Mouse (Mus musculus) urinary bladder, adult 18-20 months (tissue): Measurements from ENCODE around the gene Vmn1r199.
"Not testable (repeated sequence)": the region's sequence is repeated elsewhere in the genome, so short reads cannot be mapped to it uniquely, and the experiment has no call there.

ENCODE experiments used
- DNase-seq, 2 experiments: peaks; one replicate each; pipeline ENCODE4 v3.0.0; 2022; ENCODE audit warnings: low spot score in 2 of 2, mixed read lengths in 2 of 2

Vmn1r199 gene

DNA sequence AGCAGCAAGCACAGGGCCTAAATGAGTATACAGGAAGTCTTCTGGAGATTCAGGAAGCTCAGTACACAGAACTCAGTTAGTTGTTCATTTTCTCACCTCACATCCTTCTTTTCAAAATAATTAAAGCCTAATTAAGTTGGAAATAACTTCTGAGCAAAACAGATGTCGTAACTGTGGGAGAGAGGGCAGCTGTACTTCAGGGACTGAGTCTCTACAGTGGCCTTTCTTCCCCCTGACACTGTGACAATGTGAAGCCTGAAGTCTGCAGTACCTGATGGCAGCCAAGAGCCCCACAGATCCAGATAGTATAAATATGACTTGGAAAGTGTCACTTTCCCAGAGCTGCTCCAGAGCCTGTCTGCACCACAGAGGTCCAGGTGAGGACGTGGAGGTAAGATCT lies at the start of gene Vmn1r199:
Gene Vmn1r199 (plus strand): TSS at position 301 of the 400 bp plus-strand sequence.
- no peak for DNase-seq

DNA sequence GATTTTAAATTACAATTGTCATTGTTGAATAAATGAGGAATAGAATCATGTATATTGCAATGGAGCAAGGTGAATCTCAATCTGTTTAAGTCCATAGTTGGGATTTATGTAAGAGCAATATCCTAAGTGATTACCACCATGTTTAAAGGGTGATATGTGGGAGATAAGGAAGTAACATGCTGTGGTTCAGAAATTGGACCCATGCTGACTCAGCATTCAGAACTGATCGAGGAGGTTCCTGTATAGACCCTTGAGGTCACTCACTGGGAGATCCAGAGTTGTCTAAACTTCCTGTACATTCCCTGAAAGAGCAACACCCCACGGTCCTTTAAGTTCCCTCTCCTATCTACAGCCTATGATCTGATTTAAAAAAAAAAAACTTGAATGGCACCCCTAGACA lies 46.3 kb upstream of the Vmn1r199 start:
- DNase-seq, result no peak

DNA sequence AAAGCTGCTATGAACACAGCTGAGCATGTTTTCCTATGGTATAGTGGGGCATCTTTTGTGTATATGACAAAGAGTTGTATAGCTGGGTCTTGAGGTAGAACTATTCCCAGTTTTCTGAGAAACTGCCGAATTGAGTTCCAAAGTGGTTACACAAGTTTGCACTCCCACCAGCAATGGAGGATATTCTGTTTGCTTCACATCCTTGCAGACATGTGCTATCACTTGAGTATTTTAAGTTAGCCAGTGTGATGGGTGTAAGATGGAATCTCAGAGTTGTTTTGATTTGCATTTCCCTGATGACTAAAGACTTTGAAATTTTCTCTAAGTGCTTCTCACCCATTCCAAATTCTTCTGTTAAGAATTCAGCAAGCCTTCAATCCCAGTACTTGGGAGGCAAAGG lies 44.1 kb upstream of the Vmn1r199 start:
- no peak for DNase-seq

DNA sequence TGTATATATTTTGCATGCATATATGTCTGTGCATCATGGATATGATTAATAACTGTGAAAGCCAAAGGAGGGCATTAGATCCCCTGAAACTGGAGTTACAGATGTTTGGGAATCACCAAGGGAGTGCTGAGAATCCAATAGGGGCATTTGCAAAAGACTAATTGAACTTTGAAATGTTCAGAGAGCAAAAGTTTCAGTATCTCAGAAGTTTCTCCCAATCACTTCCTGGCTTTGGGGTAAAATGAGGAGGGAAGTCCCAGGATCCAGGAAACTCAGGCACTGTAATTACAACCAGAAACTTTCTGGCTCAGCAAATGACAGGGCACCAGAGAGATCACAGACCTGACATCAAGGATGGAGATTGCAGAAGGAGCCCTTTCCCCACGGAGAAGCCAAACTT lies 29.6 kb upstream of the Vmn1r199 start, which contains the start of gene Vmn1r198:
Gene Vmn1r198 (plus strand): TSS at position 301 of the 400 bp plus-strand sequence.
- no peak for DNase-seq

DNA sequence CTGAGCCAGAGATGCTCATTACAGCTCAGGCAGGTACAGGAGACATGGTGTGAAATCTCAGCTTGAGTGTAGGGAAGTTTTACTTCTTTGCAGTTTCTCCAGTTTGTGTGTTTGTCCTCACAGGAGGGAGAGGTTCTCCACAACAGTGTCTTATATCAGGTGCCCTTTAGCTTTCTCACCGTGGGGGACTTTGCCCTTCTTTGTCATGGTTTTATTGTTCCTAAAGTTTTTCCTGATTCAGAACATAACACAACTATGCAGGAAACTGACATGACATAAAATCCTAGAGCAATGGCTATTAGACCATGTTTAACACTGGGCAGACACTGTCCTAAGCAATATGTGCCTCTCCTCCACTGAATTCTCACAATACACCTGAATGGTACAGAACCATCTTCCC lies 28.8 kb upstream of the Vmn1r199 start:
- DNase-seq, result no peak

DNA sequence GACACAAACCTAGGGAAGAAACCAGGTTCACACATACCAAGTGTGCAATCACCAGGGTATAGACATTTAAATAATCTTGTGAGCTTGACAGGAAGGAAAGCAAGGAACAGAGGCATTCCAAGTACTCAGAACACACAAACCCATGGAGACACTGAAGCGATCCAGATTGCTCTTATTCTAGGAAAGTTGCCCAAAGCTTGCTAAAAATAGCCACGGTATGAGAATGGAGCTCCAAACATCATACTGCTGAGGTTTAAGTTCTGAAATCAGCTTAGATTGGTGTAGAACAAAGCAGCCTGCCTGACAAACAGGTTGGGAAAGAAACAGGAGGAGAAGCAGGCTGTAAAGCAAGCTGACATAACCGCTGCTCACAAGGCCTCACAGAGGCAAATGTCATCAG lies 1.5 kb downstream of the Vmn1r199 start:
- DNase-seq, result not testable (repeated sequence)

DNA sequence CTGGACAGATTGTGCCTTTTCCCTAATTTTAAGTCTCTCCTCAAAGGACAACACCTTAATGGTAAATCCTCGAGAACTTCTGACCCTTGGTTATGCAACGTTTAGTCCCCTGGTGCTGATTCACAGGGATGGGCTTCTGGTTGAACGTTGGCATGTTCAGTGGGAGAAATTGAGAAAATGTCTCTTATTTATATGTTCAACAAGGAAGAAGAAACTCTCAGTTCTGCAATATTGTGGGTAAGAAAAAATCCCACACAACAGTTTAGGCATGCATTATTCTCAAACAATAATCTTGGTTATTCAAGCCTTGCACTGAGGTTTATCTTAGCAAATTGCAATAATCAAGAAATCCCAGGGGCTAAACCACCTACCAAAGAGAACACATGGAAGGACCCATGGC lies 3.8 kb downstream of the Vmn1r199 start:
- no peak for DNase-seq

DNA sequence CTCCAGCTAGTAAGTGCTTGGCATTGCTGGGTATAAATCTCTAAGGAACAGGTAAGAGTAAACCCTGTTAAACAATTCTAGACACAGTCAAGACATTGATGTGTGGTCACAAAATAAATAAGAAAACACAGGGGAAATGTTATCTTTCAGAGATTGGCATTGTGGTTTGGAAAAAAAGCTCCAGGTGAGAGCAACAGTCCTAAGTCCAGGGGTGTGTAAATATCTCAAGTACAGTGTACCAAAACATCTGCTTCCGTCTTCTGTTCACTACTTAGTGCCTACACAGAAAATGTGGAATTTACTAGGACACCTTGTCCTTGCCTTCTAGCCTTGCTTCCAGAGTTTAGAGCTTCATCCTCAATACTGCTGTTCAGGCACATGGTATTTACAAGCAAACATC lies 7.4 kb downstream of the Vmn1r199 start:
- no peak for DNase-seq

DNA sequence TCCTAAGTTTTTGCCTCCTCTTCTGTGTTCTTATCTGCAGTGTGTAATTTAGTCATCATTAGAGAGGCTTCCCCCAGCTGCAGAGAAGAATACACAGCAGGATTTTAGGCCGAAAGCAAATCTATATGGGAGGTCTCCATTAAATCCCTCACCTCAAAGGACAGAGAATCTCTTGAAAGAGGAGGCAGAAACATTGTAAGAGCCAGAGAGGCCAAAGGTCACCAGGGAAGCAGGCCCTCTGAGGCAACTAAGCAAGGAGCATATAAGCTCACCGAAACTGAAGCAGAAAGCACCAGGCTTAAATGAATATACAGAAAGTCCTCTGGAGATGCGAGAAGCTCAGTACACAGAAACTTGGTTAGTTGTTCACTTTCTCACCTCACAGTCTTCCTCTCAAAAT lies 10.5 kb downstream of the Vmn1r199 start, which contains the start of gene Vmn1r200:
Gene Vmn1r200 (plus strand): TSS at position 301 of the 400 bp plus-strand sequence.
- no peak for DNase-seq

DNA sequence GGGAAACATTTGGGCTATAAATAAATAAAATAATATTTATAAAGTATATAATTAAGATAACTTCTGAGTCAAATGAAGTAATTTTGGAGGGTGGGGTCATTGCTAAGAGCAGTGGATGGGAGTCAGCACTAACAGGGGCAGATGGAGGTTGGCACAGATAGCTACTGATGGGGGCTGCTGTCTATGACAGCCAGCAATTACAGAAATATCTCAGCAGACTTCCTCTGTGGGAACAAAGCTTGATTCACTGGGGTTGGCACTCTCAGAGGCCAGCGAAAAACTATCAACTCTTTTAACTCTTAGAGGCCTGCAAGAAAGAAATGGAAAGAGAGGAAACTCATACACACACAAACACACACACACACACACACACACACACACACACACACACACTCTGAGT lies 23.4 kb downstream of the Vmn1r199 start:
- DNase-seq, result no peak
